ENCODE assay signal across 25 mouse cellular contexts in the genomic region with DNA sequence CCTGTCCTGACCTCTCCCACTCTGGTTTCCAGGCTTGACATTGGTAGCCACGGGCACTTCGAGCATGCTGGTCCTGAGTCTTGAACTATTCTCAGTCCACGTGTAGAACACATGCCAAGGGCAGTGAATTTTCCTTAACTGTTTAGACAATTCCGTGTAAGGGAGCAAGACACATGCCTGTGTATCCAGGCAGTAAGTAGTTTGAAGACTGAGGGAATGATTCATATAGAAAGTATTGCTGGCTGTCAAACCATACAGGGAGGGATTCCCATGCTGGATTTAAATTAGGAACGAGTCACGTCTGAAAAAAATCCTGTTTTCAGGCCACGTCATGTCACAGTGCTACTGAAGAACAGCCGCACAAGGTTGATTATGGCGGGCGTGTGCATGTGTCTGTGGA. TPM values are rescaled to one million over a fixed set of nuclear protein-coding genes. Genes with fewer than 3 reads are reported as not detected.
DNase-seq lines count a peak whose midpoint lies in the region; ATAC-seq and TF ChIP-seq lines count a peak whose summit lies in the region.
"Had no signal": no experiment of that assay in that cellular context is flagged by ENCODE, and none has a peak within 500 bp of the region (broad histone marks: within the 10 kb centered on the region; RNA-seq: fewer than 3 reads in every experiment).

No protein-coding gene starts in this region.

- intact Hi-C loops in left cerebral cortex, postnatal 36 days (cut with DNase I) = no loop called here

- CTCF ChIA-PET in Patski (lab: Charles Lee) = interaction anchor here (1.5 kb wide), 1 partner anchor 10 kb away, joined by 3 read pairs; no protein-coding TSS in a partner anchor

- no peaks in the 10 kb centered on the region for H3K27me3 ChIP-seq in forebrain, embryonic 11.5 days (ENCODE audit: control insufficient read depth, insufficient read depth, low read length)
- no peaks in the 10 kb centered on the region for H3K27me3 ChIP-seq in forebrain, embryonic 12.5 days
- H3K27me3 ChIP-seq in C2C12 (ENCODE audit: control insufficient read depth, insufficient read depth, insufficient read length) (no peaks in the 10 kb centered on the region), Patski (no peaks in the 10 kb centered on the region), myocyte (ENCODE audit: control insufficient read depth, insufficient read depth, insufficient read length) (no peaks in the 10 kb centered on the region)
- H3K27me3 ChIP-seq in lung, postnatal 0 days (replicated peaks; ENCODE audit: insufficient read depth, low read length) = no peaks in the 10 kb centered on the region
- 0 out of 2 replicates have a peak, but pooled peaks cover 1% of the 10 kb centered on the region for H3K27me3 ChIP-seq in forebrain, embryonic 10.5 days (ENCODE audit: poor library complexity, severe bottlenecking)
- H3K27me3 ChIP-seq: embryonic facial prominence, embryonic 12.5 days; forebrain, embryonic 13.5 days; forebrain, embryonic 15.5 days had no signal

- ATAC-seq in forebrain, embryonic 11.5 days (replicated peaks; ENCODE audit: low FRiP score) = no peak
- no peak for ATAC-seq in forebrain, embryonic 12.5 days (ENCODE audit: low FRiP score)
- peak; percentile 92 for ATAC-seq in Patski
- ATAC-seq in lung, postnatal 0 days = no peak
- ATAC-seq: forebrain, embryonic 13.5 days; forebrain, embryonic 15.5 days; forebrain, postnatal 0 days had no signal

- WGBS in forebrain, embryonic 11.5 days = 87% methylated on average over 10 of the region's 10 CpGs
- WGBS in forebrain, embryonic 12.5 days = 89% methylated on average over 10 of the region's 10 CpGs
- 86% methylated on average over 10 of the region's 10 CpGs for WGBS in lung, postnatal 0 days
- 92% methylated on average over 10 of the region's 10 CpGs for WGBS in forebrain, embryonic 10.5 days

- no peaks in the 10 kb centered on the region for H3K4me1 ChIP-seq in forebrain, embryonic 11.5 days (replicated peaks; ENCODE audit: control insufficient read depth, insufficient read depth, low read length)
- no peaks in the 10 kb centered on the region for H3K4me1 ChIP-seq in forebrain, embryonic 12.5 days
- H3K4me1 ChIP-seq in lung, postnatal 0 days (ENCODE audit: insufficient read depth, low read depth, low read length) = no peaks in the 10 kb centered on the region
- H3K4me1 ChIP-seq in forebrain, embryonic 10.5 days = no peaks in the 10 kb centered on the region
- H3K4me1 ChIP-seq: embryonic facial prominence, embryonic 10.5 days; embryonic facial prominence, embryonic 12.5 days; forebrain, embryonic 15.5 days had no signal

- in situ Hi-C loops in Patski (cut with MboI; ENCODE audit: low pct_unique_long_range_greater_than_20kb) = no loop called here

- no peak overlapping the region for H3K4me2 ChIP-seq in forebrain, embryonic 11.5 days (ENCODE audit: low read depth, low read length, severe bottlenecking)
- no peak overlapping the region for H3K4me2 ChIP-seq in forebrain, embryonic 12.5 days
- H3K4me2 ChIP-seq in myocyte (ENCODE audit: low read depth) = peak overlapping the region; percentile 23
- H3K4me2 ChIP-seq in lung, postnatal 0 days (replicated peaks; ENCODE audit: low read depth, low read length) = no peak overlapping the region
- H3K4me2 ChIP-seq: embryonic facial prominence, embryonic 12.5 days; forebrain, embryonic 13.5 days; forebrain, embryonic 15.5 days had no signal

- no peak overlapping the region for H3ac ChIP-seq in C2C12 (ENCODE audit: control insufficient read depth, insufficient read length, low read depth)
- H3ac ChIP-seq in myocyte (ENCODE audit: control insufficient read depth, insufficient read length) = no peak overlapping the region

- TF ChIP-seq CTCF in C2C12 (IDR thresholded peaks at IDR 0.05; ENCODE audit: control insufficient read depth, insufficient read depth, insufficient read length) = no peak
- TF ChIP-seq CTCF in Patski (IDR thresholded peaks at IDR 0.05) = no peak
- no peak for TF ChIP-seq CTCF in lung, postnatal 0 days (IDR thresholded peaks at IDR 0.05)

- H3K9me3 ChIP-seq in forebrain, embryonic 11.5 days (ENCODE audit: control insufficient read depth, low read length) = no peaks in the 10 kb centered on the region
- H3K9me3 ChIP-seq in forebrain, embryonic 12.5 days = no peaks in the 10 kb centered on the region
- no peaks in the 10 kb centered on the region for H3K9me3 ChIP-seq in lung, postnatal 0 days (ENCODE audit: low read length)
- H3K9me3 ChIP-seq in forebrain, embryonic 10.5 days = no peaks in the 10 kb centered on the region
- H3K9me3 ChIP-seq: embryonic facial prominence, embryonic 10.5 days; embryonic facial prominence, embryonic 12.5 days; forebrain, embryonic 13.5 days; forebrain, embryonic 15.5 days had no signal

- H3K36me3 ChIP-seq in forebrain, embryonic 11.5 days (ENCODE audit: control insufficient read depth, insufficient read depth, low read length) = no peaks in the 10 kb centered on the region
- no peaks in the 10 kb centered on the region for H3K36me3 ChIP-seq in forebrain, embryonic 12.5 days (replicated peaks)
- H3K36me3 ChIP-seq in C2C12 (ENCODE audit: control insufficient read depth, insufficient read depth) (no peaks in the 10 kb centered on the region), myocyte (ENCODE audit: control insufficient read depth, insufficient read depth) (no peaks in the 10 kb centered on the region)
- H3K36me3 ChIP-seq in lung, postnatal 0 days (ENCODE audit: insufficient read depth, low read length) = no peaks in the 10 kb centered on the region
- no peaks in the 10 kb centered on the region for H3K36me3 ChIP-seq in forebrain, embryonic 10.5 days (replicated peaks)
- H3K36me3 ChIP-seq: embryonic facial prominence, embryonic 10.5 days; embryonic facial prominence, embryonic 12.5 days; forebrain, embryonic 15.5 days had no signal

- no peak overlapping the region for H3K4me3 ChIP-seq in forebrain, embryonic 11.5 days (ENCODE audit: low read depth, low read length)
- H3K4me3 ChIP-seq in forebrain, embryonic 12.5 days (replicated peaks) = no peak overlapping the region
- H3K4me3 ChIP-seq in C2C12 (ENCODE audit: insufficient read depth, poor library complexity, severe bottlenecking) = no peak overlapping the region
- no peak overlapping the region for H3K4me3 ChIP-seq in myocyte
- no peak overlapping the region for H3K4me3 ChIP-seq in lung, postnatal 0 days (ENCODE audit: low read depth, low read length)
- no peak overlapping the region for H3K4me3 ChIP-seq in forebrain, embryonic 10.5 days
- H3K4me3 ChIP-seq: embryonic facial prominence, embryonic 10.5 days; embryonic facial prominence, embryonic 12.5 days; erythroblast, embryonic 14.5 days; forebrain, embryonic 13.5 days; forebrain, embryonic 15.5 days had no signal

- no peaks in the 10 kb centered on the region for H3K79me3 ChIP-seq in C2C12 (ENCODE audit: low read depth)

- POLR2A ChIA-PET in Patski (lab: Charles Lee) = no interaction called here

- H3K9ac ChIP-seq in forebrain, embryonic 11.5 days (ENCODE audit: low read length) = no peak overlapping the region
- H3K9ac ChIP-seq in forebrain, embryonic 12.5 days = no peak overlapping the region
- H3K9ac ChIP-seq in lung, postnatal 0 days (replicated peaks; ENCODE audit: low read depth) = no peak overlapping the region
- H3K9ac ChIP-seq: embryonic facial prominence, embryonic 12.5 days; forebrain, embryonic 13.5 days; forebrain, embryonic 15.5 days; forebrain, postnatal 0 days had no signal

- no peak for TF ChIP-seq EP300 in lung, postnatal 0 days (IDR thresholded peaks at IDR 0.05)

- TF ChIP-seq POLR2A in myocyte (IDR thresholded peaks at IDR 0.05; ENCODE audit: insufficient read length, low read depth) = no peak

- H3K27ac ChIP-seq in forebrain, embryonic 11.5 days (ENCODE audit: low read depth, low read length) = no peak overlapping the region
- H3K27ac ChIP-seq in forebrain, embryonic 12.5 days = no peak overlapping the region
- H3K27ac ChIP-seq in lung, postnatal 0 days (ENCODE audit: low read length) = no peak overlapping the region
- H3K27ac ChIP-seq in forebrain, embryonic 10.5 days = no peak overlapping the region
- H3K27ac ChIP-seq: embryonic facial prominence, embryonic 10.5 days; embryonic facial prominence, embryonic 12.5 days; forebrain, embryonic 13.5 days; forebrain, embryonic 15.5 days had no signal

- DNase-seq in forebrain, embryonic 11.5 days (ENCODE audit: low spot score) = peak; percentile 35
- peak; percentile 61 for DNase-seq in Patski (ENCODE audit: low read depth, low spot score)
- no peak for DNase-seq in left cerebral cortex, postnatal 36 days (ENCODE audit: low spot score in 2 of 2)
- DNase-seq in lung, postnatal 0 days (ENCODE audit: low spot score) = no peak
- DNase-seq in forebrain, embryonic 10.5 days (ENCODE audit: extremely low spot score, low spot score) = no peak
- DNase-seq: adrenal gland, adult 2 months; adrenal gland, postnatal 10 days; adrenal gland, postnatal 25 days; B cell, adult 2 months; cerebellum, adult 11 months; cerebellum, adult 2 months; cerebellum, adult 9-10 months; cerebellum, postnatal 10 days; cerebellum, postnatal 25 days; forebrain, postnatal 0 days had no signal

- no peaks in the 10 kb centered on the region for H3K79me2 ChIP-seq in C2C12 (ENCODE audit: control insufficient read depth, insufficient read depth)
- H3K79me2 ChIP-seq in myocyte (ENCODE audit: control insufficient read depth, insufficient read depth) = no peaks in the 10 kb centered on the region

RNA-seq across cellular contexts. Expression of a gene that starts 7.0 kb away (rescaled TPM):
- polyA plus RNA-seq in forebrain, embryonic 11.5 days (2014; fragmentation: Nextera tagmentation; extraction: Ambion mirVana) = 20.1 and 29.4 TPM in 2 replicates
- polyA plus RNA-seq in forebrain, embryonic 12.5 days (2016; fragmentation: Nextera tagmentation; extraction: Ambion mirVana) = 30.4 and 36.9 TPM in 2 replicates
- polyA plus RNA-seq in C2C12 (2012; fragmentation: generic; extraction: Trizol) (3.0 TPM), Patski (2021) (16.1 TPM), myocyte (2012; fragmentation: generic; extraction: Trizol) (2.1 TPM)
- total RNA-seq in left cerebral cortex, postnatal 36 days (2021) = 10 to 100 TPM; 16.6 to 24.4 TPM
- 12.9 and 15.6 TPM in 2 replicates for polyA plus RNA-seq in lung, postnatal 0 days (2015; fragmentation: Nextera tagmentation; extraction: Ambion mirVana)
- polyA plus RNA-seq in forebrain, embryonic 10.5 days (2016; fragmentation: Nextera tagmentation; extraction: Ambion mirVana) = 28.9 TPM in 2 replicates

RNA-seq across cellular contexts. Expression of a gene that starts 40.5 kb away (rescaled TPM):
- polyA plus RNA-seq in forebrain, embryonic 11.5 days (2014; fragmentation: Nextera tagmentation; extraction: Ambion mirVana) = not detected in 2 replicates
- polyA plus RNA-seq in forebrain, embryonic 12.5 days (2016; fragmentation: Nextera tagmentation; extraction: Ambion mirVana) = 0.08 and 0.14 TPM in 2 replicates
- polyA plus RNA-seq in C2C12 (2012; fragmentation: generic; extraction: Trizol) = not detected
- polyA plus RNA-seq in Patski (2021) = not detected
- polyA plus RNA-seq in myocyte (2012; fragmentation: generic; extraction: Trizol) = not detected
- total RNA-seq in left cerebral cortex, postnatal 36 days (2021) = 1 to 10 TPM in 1 of 2 experiments, under 1 TPM in 1; 0.81 to 2.3 TPM
- polyA plus RNA-seq in lung, postnatal 0 days (2015; fragmentation: Nextera tagmentation; extraction: Ambion mirVana) = not detected in 2 replicates
- polyA plus RNA-seq in forebrain, embryonic 10.5 days (2016; fragmentation: Nextera tagmentation; extraction: Ambion mirVana) = not detected in 2 replicates
- total RNA-seq: adrenal gland, adult 2 months; adrenal gland, postnatal 10 days; adrenal gland, postnatal 25 days; MEL had no signal
- polyA plus RNA-seq: adrenal gland, adult 2 months; embryonic facial prominence, embryonic 12.5 days; embryonic facial prominence, embryonic 14.5 days; erythroblast, embryonic 14.5 days had no signal

RNA-seq across cellular contexts. Expression of a gene that starts 41.7 kb away (rescaled TPM):
- polyA plus RNA-seq in forebrain, embryonic 11.5 days (2014; fragmentation: Nextera tagmentation; extraction: Ambion mirVana) = 0.12 and 0.15 TPM in 2 replicates
- polyA plus RNA-seq in forebrain, embryonic 12.5 days (2016; fragmentation: Nextera tagmentation; extraction: Ambion mirVana) = 0.13 and 0.50 TPM in 2 replicates
- polyA plus RNA-seq in C2C12 (2012; fragmentation: generic; extraction: Trizol) = not detected
- polyA plus RNA-seq in Patski (2021) = not detected
- polyA plus RNA-seq in myocyte (2012; fragmentation: generic; extraction: Trizol) = not detected
- 1 to 10 TPM; 1.1 to 1.8 TPM for total RNA-seq in left cerebral cortex, postnatal 36 days (2021)
- 0.07 TPM in 1 of 2 replicates, not detected in the other for polyA plus RNA-seq in lung, postnatal 0 days (2015; fragmentation: Nextera tagmentation; extraction: Ambion mirVana)
- 0.09 and 0.10 TPM in 2 replicates for polyA plus RNA-seq in forebrain, embryonic 10.5 days (2016; fragmentation: Nextera tagmentation; extraction: Ambion mirVana)
- total RNA-seq: adrenal gland, adult 2 months; adrenal gland, postnatal 25 days; MEL had no signal
- polyA plus RNA-seq: erythroblast, embryonic 14.5 days had no signal

Comparison
In these comparisons a context has a peak if more than half of its experiments do, and no peak if none do; other contexts are left out.
1. DNase-seq: peak in forebrain, embryonic 11.5 days (single experiment) and Patski (single experiment); none in left cerebral cortex, postnatal 36 days (0 of 2), lung, postnatal 0 days (single experiment) and forebrain, embryonic 10.5 days (single experiment).